Mouse (Mus musculus) macrophage (primary cell): ENCODE measurements around the gene Enpp5. TPM values are rescaled to one million over a fixed set of nuclear protein-coding genes. Genes with fewer than 3 reads are reported as not detected.

Source experiments
- H3K27ac ChIP-seq: fragments of 350-480 bp; formaldehyde crosslinking; 2 replicates; pipeline ENCODE4 v1.9.0; 2021
- H3K36me3 ChIP-seq: fragments of 350-480 bp; formaldehyde crosslinking; 2 replicates; pipeline ENCODE4 v1.9.0; 2021; ENCODE audit errors: inconsistent target
- H3K4me3 ChIP-seq: fragments of 350-480 bp; formaldehyde crosslinking; 2 replicates; pipeline ENCODE4 v1.9.0; 2021; ENCODE audit errors: inconsistent target
- H3K79me2 ChIP-seq: fragments of 350-480 bp; formaldehyde crosslinking; 2 replicates; pipeline ENCODE4 v1.9.0; 2021; ENCODE audit errors: inconsistent target
- WGBS: methylation state at CpG from one replicate; pipeline ENCODE4 v1.1.7; 2026; ENCODE audit warnings: inconsistent platforms; ENCODE audit not compliant: missing documents; 5-methylcytosine and 5-hydroxymethylcytosine counted together
- polyA plus RNA-seq: library from polyadenylated mRNA; stranded (reverse); fragments of 250-400 nt; gene quantifications from 3 replicates; pipeline ENCODE4 v1.2.4, GENCODE M21; 2018; ENCODE audit warnings: inconsistent platforms

Enpp5 gene
- polyA plus RNA-seq, 1 experiment from 2014 or later, result 0.07 TPM

- no peak overlapping the region for H3K4me3 ChIP-seq
- 13% methylated on average over 2 of the region's 3 CpGs for WGBS
- H3K36me3 ChIP-seq, result no peaks in the 10 kb centered on the region
- no peak overlapping the region for H3K27ac ChIP-seq
- no peaks in the 10 kb centered on the region for H3K79me2 ChIP-seq
These were observed 3.0 kb upstream of the Enpp5 start for GRCm38 (mm10) chr17:44075601-44076000.

DNA sequence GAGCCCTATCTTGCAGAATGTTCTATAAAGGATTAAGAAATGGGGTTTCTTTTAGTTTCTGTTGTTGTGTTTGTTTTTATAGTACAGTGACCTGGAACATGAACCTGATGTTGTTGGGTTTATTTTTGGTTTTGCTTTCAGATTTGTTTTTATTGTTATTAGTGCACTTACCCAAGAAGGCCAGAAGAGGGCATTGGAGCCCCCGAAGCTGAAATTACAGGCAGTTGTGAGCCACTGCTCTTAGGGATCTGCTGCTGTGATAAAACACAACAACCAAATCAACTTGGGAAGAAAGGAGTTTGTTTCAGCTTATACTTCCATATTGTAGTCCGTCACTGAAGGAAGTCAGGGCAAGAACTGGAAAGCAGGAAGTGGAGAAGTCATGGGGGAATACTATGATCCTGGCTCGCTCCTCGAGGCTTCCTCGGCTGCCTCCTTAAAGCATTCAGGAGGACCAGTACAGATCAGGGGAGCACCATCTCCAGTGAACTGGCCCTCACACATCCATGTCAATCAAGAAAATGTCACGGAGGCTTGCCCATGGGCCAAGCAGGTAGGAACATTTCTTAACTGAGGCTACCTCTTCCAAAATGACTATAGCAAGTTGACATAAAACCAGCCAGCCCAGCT is 2.4 kb upstream of the Enpp5 start:
- WGBS, result 57% methylated on average over 6 of the region's 6 CpGs
- Histone ChIP-seq H3K36me3 (no peaks in the 10 kb centered on the region), H3K79me2 (no peaks in the 10 kb centered on the region), H3K27ac (no peak overlapping the region), H3K4me3 (no peak overlapping the region)

DNA sequence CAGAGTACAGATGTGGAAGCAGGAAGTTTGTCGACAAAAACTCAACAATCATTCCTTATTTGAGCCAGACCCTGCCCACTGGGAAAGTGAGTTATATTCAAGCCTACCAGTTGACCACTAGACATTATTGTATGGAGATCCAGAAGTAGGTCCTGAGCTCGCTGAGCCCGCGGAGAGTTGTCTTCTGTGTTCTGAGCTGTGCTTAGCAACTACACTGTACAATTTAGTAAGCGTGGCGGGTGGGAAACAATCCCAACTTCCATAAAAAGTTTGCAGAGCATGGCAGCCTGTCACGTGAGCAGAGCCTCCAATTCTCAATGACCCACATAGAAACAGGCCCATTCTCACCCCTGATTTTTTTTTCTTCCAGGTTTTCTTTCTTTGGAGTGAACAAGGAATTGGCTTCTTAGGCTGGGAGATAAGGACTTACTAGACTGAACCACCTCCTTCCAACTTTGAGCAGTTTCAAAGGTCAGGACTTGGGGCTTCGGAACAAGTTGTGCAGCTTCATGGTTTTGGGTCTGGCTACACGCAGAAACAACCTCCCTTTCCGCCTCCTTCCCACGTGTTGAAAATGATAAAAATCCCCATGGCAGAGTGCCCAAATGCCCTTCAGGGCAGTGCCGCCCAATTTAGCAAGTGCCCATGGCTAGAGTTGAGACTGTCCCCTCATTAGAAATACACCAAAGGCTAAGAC is 1.3 kb upstream of the Enpp5 start:
- Histone ChIP-seq H3K79me2 (no peaks in the 10 kb centered on the region), H3K36me3 (no peaks in the 10 kb centered on the region), H3K27ac (no peak overlapping the region), H3K4me3 (no peak overlapping the region)
- 78% methylated on average over 12 of the region's 12 CpGs for whole genome bisulfite sequencing

DNA sequence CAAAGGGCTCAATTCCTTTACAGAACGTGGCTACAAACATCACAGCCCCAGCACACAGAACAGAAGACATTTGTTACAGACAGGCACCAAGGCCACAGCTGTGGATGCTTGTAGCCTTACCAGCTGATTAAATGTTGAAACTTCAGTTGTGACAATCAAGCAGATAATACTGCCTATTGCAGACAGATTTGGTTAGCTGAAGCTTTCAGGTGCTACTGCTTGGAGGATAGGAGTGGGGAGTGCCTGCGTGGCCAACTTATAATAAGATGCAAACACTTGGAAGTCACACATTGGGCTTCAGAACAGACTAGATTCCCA is 811 bp upstream of the Enpp5 start:
- H3K27ac ChIP-seq, result no peak overlapping the region
- H3K4me3 ChIP-seq, result no peak overlapping the region
- no peaks in the 10 kb centered on the region for H3K79me2 ChIP-seq
- 83% methylated on average over 2 of the region's 2 CpGs for WGBS
- no peaks in the 10 kb centered on the region for H3K36me3 ChIP-seq

GRCm38 (mm10) chr17:44083156-44083555 is 4.5 kb downstream of the Enpp5 start:
- Histone ChIP-seq H3K4me3 (no peak overlapping the region), H3K79me2 (no peaks in the 10 kb centered on the region), H3K36me3 (no peaks in the 10 kb centered on the region), H3K27ac (no peak overlapping the region)
- WGBS, result 88% methylated on average over 4 of the region's 4 CpGs

DNA sequence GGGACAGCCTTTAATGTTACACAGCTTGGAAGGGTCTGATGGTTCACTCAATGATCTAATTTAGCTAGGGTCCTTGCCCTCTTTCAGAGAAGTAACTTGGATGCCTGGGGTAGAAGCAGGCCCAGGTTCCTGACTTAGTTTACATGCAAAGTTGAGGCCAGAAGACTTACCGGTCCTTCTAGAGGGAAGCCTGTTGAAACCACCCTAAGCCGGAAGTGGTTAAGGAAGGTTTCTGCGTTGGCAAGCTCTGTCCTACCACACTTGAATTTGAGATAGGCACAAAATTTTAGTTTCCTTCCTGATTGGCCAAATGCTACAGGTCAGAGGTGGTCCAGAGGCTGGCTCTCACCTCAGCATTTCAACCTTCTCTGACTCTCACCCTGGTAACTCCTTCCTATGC is 9.6 kb downstream of the Enpp5 start:
- 31% methylated on average over 3 of the region's 3 CpGs for WGBS
- Histone ChIP-seq H3K4me3 (no peak overlapping the region), H3K27ac (no peak overlapping the region), H3K79me2 (no peaks in the 10 kb centered on the region), H3K36me3 (no peaks in the 10 kb centered on the region)

- 55% methylated on average over 2 of the region's 2 CpGs for WGBS
- H3K27ac ChIP-seq, result no peak overlapping the region
- no peak overlapping the region for H3K4me3 ChIP-seq
- H3K36me3 ChIP-seq, result no peaks in the 10 kb centered on the region
- no peaks in the 10 kb centered on the region for H3K79me2 ChIP-seq
These were observed 12.3 kb downstream of the Enpp5 start for GRCm38 (mm10) chr17:44090916-44091315.

DNA sequence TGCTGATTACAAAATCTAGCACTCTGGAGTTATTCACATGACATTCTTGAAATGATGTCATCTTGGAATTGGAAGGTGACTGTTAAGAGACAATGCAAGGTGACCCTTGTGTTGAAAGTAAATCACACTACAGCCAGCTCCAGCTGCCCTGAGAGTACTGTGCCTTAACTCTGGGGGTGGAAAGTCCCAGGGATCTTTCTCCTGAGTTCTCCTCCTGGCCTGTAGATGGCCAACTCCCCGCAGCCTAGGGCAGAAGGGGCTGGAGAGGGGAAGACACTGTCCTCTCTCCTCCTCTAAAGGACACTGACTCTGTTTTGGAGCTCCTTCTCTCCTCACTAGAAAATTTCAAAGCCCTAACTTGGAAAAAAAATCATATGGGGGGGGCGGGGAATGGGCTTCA is 12.9 kb downstream of the Enpp5 start:
- Histone ChIP-seq H3K4me3 (no peak overlapping the region), H3K36me3 (no peaks in the 10 kb centered on the region), H3K27ac (no peak overlapping the region), H3K79me2 (no peaks in the 10 kb centered on the region)
- WGBS, result 80% methylated on average over 2 of the region's 2 CpGs

DNA sequence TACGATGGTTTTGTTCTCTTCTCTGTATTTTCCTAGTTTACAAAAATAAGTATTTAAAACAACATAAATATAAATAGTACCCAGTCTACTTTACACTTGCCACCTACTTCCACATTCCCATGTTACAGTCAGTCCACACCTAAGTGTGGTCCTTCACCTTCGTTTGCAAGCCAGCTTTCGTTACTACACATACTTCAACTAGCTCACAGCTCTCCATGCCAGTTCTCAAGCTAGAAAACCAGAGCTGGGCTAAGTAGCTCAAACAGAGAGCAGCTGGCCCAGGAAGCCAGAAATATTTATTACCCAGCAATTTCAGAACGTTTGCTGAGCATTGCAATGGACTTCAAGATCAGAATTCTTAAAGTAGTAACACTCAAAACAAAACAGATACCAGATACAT is 21.9 kb downstream of the Enpp5 start:
- H3K27ac ChIP-seq, result no peak overlapping the region
- H3K79me2 ChIP-seq, result no peaks in the 10 kb centered on the region
- H3K36me3 ChIP-seq, result no peaks in the 10 kb centered on the region
- no peak overlapping the region for H3K4me3 ChIP-seq
- WGBS, result 73% methylated on average over 4 of the region's 4 CpGs

DNA sequence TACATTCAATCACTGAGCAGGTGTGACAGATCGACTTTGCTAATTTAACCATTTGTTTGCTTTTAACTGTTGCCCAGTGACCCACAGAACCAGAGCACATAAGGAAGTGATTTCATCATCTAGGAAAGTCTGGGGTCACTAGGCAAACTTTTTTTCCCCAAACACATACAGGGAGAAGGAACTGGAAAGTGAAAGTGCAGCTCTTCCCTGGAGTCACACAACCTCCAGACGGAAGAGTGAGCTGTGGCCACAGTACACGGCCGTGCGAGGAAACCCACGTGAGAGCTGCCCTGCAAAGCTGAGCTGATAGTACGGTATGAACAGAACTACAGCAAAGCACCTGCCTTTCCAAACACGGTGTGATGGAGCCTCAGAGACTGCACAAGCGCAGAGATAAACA is 22.3 kb downstream of the Enpp5 start:
- H3K4me3 ChIP-seq, result no peak overlapping the region
- no peak overlapping the region for H3K27ac ChIP-seq
- WGBS, result 20% methylated on average over 8 of the region's 9 CpGs
- H3K36me3 ChIP-seq, result no peaks in the 10 kb centered on the region
- no peaks in the 10 kb centered on the region for H3K79me2 ChIP-seq

DNA sequence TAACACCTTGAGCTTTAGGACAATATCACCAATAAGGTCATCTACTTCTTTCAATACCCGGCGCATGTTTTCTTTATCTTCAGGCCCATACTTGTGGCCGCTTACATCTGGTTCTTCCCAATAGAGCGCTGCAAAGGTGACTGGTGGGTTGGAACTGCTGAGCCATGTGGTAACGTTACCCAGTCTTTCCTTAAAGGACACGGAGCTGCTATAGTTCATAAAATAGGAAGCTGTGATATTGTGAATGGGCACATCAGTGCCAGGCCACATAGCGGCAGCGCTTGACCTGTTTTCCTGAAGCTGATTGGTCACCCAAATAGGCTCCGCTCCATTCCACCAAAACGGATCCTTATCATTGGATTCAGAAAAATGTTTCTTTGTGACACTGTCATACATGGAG is 23.3 kb downstream of the Enpp5 start:
- H3K4me3 ChIP-seq, result no peak overlapping the region
- H3K27ac ChIP-seq, result no peak overlapping the region
- WGBS, result 95% methylated on average over 10 of the region's 10 CpGs
- H3K79me2 ChIP-seq, result no peaks in the 10 kb centered on the region
- no peaks in the 10 kb centered on the region for H3K36me3 ChIP-seq

GRCm38 (mm10) chr17:44105287-44106138 is 26.9 kb downstream of the Enpp5 start, which contains the start of gene Enpp4:
Enpp4 (minus strand) TSS chr17:44105809.
- WGBS, result 2% methylated on average over 67 of the region's 76 CpGs
- Histone ChIP-seq H3K79me2 (no peaks in the 10 kb centered on the region), H3K4me3 (peak within 1 kb of the TSS; percentile 18; the same call in 1 of the 2 replicates), H3K36me3 (no peaks in the 10 kb centered on the region), H3K27ac (no peak within 1 kb of the TSS)

GRCm38 (mm10) chr17:44108331-44108730 is 29.7 kb downstream of the Enpp5 start:
- Histone ChIP-seq H3K4me3 (no peak overlapping the region), H3K36me3 (no peaks in the 10 kb centered on the region), H3K79me2 (no peaks in the 10 kb centered on the region), H3K27ac (no peak overlapping the region)
- WGBS, result 82% methylated on average over 3 of the region's 3 CpGs

DNA sequence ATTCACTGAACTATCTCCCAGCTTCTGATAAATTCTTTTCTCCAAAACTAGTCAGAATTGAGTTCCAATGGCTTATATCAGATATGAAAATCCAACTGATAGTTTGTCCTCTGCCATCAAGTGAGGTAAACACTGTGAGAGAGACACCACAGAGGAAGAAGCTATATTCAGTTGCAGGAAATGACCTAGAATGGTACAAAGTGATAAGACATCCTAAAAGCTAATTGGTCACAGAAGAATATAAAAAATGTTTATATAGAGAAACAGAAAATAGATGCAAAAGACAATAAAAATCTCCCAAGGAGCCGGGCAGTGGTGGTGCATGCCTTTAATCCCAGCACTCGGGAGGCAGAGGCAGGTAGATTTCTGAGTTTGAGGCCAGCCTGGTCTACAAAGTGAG is 38.0 kb downstream of the Enpp5 start:
- Histone ChIP-seq H3K36me3 (no peaks in the 10 kb centered on the region), H3K79me2 (no peaks in the 10 kb centered on the region), H3K27ac (no peak overlapping the region), H3K4me3 (no peak overlapping the region)
- WGBS, result 0% methylated on average over 1 of the region's 2 CpGs

DNA sequence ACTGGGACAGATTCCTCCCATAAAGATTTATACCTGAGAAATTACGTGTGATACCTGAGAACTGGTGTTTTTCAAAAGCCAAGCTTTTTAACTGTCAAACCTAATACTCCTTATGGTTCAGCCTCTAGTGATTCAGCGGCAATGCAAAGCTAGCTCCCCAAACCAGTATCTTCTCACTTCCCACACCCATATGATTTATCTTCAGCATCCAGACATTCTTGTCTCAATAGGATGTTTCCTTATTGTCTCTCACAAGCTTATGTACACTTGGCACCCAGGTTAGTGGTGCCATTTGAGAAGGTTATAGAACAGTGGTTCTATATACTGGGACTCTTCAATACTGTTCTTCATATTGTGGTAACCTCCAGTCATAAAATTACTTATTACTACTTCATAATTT is 39.1 kb downstream of the Enpp5 start:
- Histone ChIP-seq H3K79me2 (no peaks in the 10 kb centered on the region), H3K4me3 (no peak overlapping the region), H3K27ac (no peak overlapping the region), H3K36me3 (no peaks in the 10 kb centered on the region)
- 91% methylated on average over 2 of the region's 2 CpGs for WGBS
